Mouse (Mus musculus): Measurements from ENCODE around the gene Fam214a.
"Not testable (repeated sequence)": the region's sequence is repeated elsewhere in the genome, so short reads cannot be mapped to it uniquely, and the experiment has no call there.

The Fam214a gene

DNA sequence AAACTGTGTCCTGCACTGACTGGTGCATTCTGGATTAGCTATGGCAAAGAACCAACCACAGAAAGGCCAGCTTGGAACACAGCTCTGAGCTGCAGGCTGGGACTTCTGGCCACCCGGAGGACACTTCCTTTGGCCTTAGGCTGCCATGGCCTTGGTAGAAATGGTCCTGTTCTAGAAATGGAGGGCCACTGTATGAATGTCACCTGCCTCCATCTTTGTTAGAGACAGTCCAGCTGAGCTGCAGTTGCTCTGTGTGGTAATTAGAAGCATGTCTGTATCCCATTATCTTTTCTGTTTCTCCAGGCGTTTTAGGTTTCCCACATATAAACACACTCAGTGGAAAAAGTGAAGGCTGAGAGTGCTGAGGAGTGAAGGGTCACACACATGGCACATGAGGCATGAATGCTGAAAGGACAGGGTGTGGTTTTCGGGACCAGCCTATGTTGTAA is 29.0 kb downstream of the Fam214a start:
- DNase-seq (ENCODE audit: low spot score), result no peak

DNA sequence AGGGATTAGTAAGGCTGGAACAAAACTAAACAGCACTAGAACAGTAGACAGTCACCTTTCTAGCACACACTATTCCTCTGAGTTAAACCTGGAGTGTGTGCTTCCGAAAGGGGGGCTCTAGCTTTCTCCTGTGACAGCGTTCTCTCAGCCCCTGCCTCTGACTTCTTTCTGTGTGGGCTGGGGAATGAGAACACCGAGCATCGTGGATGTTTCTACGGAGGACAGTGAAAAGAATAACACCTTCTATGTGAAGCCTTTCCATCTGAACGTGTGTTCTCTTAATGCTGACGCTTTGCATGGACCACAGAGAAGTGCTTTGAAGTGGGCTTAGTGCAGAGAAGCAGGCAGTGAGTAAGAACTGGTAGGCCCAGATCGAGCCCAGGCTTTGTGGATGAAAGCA is 29.5 kb downstream of the Fam214a start:
- DNase-seq (ENCODE audit: low spot score), result no peak

DNA sequence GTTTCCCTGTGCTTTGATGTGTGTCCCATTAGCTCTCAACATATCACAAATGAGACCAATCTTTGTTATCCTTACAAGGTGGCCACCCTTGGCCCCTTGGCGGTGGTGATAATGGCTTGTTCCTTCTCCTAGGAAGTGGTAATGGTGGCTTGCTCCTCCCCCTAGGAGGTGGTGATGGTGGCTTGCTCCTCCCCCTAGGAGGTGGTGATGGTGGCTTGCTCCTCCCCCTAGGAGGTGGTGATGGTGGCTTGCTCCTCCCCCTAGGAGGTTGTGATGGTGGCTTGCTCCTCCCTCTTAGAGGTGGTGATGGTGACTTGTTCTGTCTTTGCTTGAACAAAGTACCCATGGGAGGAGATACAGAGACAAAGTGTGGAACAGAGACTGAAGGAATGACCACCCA is 30.0 kb downstream of the Fam214a start:
- DNase-seq (ENCODE audit: low spot score), result not testable (repeated sequence)

DNA sequence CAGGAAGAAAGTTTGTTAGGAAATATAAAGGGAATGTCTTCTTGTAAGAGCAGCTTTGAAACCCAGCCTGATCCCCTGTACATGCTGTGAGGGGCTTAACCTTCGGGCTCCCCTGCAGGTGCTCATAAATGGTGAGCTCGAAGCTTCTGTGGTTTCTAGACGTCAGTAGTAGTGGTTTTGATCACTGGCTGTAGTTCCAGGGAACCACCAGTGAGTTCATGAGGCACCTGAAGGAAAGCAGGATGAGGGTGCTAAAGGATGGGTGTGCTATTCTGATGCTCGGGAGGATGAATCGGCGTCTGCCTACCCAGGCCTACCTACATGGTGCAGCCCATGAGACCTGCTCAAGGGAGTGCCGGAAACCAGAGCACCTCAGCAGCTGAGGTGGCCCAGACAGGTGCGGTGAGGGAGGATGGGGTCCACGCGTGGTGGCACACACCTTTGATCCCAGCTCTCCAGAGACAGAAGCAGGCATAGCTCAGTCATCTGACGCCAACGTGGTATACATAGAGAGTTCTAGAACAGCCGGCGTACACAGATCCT is 32.6 kb downstream of the Fam214a start:
- no peak for DNase-seq (ENCODE audit: low spot score)

DNA sequence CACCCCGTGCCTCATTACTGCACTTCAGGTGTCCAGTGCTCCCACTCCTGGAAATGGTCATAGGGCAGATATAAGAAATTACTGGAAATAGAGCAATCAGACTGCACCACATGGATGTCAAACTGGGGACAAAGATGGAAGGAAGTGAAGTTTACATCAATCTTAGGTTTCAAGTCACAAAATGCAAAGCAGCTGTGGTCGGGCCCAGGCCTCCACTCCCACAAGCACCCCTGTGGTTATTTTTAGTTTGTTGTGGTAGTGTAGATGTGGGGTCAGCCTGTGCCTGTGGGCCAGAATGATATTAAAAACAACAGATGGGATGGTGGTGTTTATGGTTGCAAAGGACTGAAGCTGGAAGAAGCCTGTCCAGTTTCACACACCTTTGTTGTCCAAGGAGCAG is 33.1 kb downstream of the Fam214a start:
- DNase-seq (ENCODE audit: low spot score), result no peak

DNA sequence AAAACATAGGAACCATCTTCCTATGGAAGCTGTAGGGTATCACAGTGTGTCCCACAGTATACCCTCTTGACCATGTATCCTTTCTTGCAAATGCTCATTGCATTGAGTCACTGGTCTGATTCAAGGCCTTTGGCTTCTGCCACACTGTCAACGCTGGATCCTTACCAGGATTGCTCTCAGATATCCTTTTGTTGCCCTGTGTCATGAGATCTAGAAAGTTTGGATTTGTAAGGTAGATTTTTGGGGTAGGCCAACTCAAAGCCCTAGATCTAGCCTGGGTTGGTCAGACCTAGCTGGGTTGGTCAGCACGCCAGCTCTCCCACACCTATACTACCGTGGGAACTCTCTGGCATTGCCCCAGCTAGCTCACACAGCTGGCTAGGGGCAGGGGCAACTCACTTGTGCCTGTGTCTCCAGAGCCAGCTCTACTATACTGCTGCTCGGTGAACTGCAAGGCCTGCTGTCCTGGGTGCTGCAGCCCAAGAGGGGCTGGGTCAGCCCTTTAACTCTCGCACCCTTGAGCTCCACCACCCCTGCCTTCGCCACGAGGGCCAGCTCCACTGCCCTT is 36.3 kb downstream of the Fam214a start:
- DNase-seq (ENCODE audit: low spot score), result no peak

DNA sequence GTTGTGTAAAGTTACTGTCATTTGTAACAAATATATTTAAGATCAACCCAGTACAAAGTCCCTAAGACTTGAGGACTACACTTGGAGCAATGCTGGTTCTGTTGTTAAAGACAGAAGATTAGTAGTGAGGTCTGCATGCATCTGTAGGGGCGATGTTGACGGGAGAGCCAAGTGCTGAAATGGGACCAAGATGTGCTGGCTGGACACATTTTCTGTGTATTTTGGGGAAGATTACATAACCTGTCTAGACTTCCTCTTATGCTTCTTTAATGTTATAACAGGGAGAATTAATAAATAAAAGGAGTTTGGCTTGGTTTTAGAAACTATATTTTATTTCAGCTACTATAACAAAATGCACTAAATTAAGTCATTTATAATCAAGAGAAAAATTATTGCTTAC is 37.3 kb downstream of the Fam214a start:
- DNase-seq (ENCODE audit: low spot score), result no peak

DNA sequence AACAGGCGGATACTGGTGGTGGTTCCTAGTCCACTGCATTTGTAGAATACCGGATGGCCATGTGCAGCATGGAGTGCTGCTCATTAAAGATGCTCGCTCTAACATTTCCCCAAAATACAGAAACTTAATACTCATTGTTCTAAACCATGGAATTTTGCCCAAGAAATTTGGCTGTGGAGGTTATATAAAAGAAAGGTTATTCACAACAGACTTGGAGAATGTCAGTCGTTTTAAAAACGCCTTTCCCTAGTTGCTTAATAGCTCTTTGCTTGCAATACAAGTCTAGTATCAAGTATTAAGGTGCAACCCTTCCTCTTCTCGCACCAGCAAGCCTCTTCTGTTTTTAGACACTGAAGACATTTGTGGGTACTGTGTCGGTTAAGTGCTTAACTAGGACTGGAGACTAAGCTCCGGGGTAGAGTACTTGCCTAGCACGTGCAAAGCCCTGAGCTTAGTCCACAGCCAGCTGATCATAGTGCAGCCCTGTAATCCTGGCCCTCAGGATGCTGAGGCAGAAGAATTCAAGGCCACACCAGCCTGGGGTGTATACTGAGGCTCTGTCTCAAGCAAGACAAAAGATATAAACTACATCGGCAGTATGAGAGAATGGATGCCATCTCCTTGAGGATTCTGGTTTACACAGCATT is 42.0 kb downstream of the Fam214a start:
- no peak for DNase-seq (ENCODE audit: low spot score)

DNA sequence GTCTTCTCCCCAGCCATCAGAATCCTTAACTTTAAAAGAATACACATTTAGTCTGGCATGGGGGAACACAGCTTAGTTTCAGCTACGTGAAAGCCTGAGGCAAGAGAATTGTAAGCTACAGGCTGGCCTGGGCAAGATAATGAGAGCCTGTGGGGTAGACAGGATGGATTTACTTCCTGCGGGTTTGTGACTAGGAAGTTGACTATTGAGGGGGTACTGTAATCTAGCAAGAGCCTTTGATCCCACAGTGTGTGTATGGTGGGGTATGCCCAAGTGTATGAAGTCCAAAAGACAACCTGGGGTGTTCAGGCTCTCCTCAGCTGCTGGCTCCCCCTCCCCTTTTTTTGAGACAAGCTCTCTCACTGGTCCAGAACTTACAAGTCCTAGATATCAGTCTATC is 43.7 kb downstream of the Fam214a start:
- DNase-seq (ENCODE audit: low spot score), result no peak

DNA sequence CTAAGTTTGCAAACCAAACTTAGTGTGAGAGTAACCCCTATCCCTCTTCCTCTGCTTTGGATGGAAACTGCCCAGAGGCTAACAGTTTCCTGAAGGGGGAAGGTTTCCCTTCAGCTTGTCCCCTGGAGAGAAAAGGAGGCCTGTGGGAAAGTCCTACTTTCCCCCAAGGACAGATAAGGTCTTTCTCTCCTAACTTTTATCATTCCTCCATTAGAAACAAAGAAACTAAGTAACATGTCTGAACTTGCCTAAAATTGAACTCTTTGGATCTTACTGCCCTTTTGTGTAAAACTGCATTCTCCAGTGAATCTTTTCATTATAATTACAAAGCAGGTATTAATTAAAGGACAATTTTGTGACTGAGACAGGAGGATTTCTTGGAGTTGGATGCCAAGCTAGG is 45.3 kb downstream of the Fam214a start:
- DNase-seq (ENCODE audit: low spot score), result no peak

DNA sequence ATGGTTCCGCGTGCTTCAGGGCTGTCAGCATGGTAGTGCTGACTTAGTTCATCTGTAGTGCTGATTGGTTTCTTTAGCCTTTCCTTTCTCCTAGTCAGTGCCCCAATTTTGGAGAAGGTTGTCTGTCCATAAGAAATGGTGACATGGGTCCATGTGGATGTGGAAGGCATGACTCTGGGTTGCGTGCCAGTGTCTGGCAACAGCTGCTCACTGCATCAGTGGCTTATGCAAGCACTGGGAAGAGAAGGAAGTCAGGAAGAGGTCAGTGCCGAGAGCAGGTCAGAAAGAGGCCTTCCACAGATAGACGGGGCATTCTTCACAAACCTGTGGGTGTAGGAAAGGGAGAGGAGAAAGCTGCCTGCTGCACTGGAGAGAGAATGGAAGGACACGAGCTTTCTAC is 48.3 kb downstream of the Fam214a start:
- DNase-seq (ENCODE audit: low spot score), result no peak

DNA sequence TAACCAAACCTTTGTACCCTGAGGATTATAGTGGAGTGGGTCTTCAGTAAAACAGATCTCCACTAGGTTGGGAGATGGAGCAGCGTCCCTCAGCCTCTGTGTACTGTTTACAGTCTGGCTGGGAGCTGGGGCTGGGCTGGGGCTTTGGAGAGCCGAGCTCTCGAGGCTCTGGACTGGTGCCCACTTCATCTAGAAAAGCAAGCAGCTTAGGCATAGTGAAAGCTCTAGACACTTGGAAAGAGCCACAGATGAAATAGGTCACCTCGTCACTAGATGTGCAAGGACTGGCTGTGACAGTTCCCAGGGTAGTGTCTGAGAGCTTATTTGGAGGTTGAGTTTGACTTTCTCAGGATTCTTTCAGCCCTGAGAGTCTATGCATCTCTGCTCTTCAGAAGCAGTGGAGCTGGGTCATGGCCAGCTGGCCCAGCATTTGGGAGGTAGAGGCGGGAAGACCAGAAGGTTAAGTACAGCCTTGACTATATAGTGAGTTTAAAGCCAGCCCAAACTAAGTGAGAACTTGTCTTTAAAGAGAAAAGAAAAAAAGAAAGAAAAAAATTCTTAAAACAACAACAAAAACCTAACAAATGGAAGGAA is 49.0 kb downstream of the Fam214a start:
- no peak for DNase-seq (ENCODE audit: low spot score)

DNA sequence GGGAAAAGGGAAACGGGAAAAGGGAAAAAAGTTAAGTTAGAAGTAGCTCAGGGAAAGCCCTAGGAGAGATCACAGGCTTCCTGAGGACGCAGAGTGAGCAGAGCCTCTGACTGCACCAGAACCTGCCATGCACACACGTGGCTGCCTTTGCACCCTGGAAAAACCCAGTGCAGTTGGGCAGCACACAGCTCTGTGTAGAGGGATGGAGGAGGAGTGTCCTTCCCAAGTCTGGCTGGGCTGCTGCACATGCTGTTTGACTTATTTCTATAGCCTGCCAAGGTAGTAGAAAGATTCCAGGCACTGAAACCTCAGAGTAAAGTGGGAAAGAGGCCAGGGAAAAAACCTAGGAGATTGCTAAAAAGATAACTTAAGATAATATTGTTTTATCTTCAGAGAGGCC is 49.6 kb downstream of the Fam214a start:
- no peak for DNase-seq (ENCODE audit: low spot score)

DNA sequence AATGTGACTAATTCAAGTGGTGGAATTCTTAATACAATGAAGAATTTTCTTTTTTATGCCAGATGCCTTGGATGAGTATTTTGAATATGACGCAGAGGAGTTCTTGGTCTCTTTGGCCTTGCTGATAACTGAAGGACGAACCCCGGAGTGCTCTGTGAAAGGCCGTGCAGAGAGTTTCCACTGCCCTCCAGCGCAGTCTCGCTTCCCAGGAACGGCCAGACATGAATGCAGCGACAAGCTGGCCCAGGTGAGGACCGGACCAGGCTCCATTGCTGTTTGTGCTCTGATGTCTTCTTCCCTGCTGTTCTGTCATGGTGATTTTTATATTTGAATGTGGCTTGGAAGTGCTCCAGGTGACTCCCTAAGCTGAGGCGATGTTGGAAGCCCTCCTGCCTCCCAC is 51.5 kb downstream of the Fam214a start:
- DNase-seq (ENCODE audit: low spot score), result no peak

DNA sequence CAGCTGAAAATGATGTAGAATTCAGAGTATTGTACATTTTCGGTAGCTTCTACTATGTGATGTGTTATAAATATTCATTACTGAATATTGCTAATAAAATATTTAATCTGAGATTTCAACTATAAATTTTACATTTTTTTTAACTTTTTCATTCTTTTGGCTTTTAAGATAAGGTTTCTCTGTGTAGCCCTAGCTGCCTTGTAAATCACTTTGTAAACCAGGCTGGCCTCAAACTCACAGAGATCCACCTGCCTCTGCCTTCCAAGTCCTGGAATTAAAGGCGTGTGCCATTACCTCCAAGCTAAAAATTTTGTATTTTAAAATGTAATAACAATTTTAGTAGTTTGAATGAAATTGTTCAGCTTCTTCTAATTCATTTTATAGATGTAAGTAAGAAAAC is 63.9 kb downstream of the Fam214a start:
- no peak for DNase-seq (ENCODE audit: low spot score)

DNA sequence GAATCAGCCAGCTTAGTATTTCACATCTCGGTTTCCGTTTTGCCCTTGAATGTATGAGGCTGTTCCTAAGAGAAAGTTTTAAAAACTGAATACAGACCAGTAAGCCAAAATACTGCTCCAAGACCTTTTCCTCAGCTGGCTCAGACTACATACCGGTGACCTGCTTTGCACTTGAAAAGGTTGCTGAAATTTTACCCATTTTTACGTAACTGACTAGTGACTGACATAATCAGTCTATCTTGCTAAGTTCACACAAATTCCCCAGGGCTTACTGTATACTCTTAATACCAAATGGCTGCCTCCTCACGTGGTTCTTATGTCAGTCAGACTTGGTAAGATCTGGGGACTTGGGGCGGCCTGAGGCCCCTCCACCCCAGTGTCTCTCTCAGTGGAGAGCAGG is 66.5 kb downstream of the Fam214a start:
- DNase-seq (ENCODE audit: low spot score), result no peak

DNA sequence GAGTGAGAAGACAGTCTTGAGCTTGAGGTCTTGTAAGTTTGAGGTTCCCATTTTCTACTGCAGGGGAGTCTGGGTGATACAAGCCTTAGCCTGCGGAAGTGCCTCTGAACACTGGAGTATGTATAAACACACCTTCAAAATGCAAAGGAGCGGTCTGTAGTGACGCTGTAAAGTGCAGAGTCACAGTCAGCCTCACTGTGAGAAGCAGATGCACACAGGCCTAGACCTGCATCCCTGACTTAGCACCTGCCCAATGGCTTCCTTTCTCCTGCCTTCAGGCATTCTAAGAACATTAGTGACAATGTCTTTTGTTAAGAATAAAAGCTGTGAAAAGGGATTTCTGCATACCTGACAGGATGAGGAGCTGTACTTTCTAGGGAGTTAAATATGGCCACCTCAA is 66.9 kb downstream of the Fam214a start:
- DNase-seq (ENCODE audit: low spot score), result no peak

DNA sequence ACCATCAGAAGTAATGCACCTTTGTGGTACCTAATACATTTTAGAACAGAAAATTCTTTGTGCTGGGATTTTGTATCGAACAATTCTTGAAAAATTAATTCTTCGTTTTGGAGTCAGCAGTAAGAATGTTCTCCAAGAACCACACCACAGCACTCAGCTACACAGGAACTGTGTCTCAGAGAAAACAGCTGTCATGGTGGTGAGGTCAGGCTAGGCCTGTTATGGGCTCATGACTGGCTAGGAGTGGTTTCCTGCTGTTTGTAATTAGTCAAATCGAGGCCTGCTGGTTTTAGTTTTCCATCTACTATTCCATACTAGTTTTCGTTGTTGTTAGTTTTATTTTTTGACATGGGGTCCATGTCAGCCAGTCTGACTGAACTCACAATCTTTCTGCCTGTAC is 67.9 kb downstream of the Fam214a start:
- no peak for DNase-seq (ENCODE audit: low spot score)

DNA sequence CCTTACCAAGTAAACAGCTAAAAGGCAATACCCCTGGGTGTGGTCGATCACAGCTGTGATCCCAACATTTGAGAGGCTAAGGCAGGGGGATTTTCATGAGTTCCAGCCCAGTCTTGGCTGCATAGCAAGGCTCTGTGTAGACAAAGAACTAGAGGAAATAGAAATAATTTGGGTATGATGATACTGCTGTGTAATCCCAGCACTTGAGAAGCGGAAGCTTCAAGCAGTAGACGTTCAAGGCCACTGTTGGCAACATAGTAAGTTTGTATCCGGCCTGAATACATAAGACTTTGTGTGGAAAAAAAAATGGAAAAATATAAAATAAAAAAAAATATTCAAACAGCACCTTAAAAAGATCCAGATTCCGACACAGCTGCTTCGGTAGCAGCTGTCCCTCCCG is 69.9 kb downstream of the Fam214a start:
- no peak for DNase-seq (ENCODE audit: low spot score)

DNA sequence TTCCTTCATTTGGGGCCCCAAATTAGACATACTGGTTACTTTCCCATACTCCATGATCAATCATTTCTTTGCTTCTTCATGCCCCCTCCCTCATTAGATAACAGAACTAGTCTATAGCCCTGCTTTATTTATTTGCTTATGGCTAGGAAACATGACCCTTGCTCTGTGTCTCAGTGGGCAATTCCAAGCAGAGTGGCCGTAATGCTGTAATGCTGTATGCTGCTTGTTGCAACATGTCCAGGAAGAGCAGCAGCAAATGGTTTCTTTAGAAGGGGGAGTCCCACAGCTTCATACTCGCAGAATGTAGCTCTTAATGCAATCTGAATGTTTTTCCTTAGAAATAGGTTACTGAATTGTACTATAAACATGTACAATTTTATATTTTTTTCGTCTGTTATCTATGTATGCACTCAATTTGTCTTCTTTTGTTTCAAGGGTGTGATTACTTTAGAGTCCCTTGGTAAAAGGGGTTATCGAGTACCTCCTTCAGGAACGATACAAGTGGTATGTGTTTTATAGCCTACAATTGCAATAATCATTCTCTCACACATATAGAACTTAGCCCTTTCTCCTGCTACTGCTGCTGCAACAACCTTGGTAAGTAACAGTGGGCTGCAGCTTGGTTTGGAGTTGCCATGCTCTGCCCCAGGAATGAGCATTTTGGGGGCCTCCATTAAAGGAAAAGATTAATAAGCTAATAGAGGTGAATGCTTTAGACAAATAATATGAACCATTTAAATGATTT is 70.6 kb downstream of the Fam214a start:
- DNase-seq (ENCODE audit: low spot score), result no peak

DNA sequence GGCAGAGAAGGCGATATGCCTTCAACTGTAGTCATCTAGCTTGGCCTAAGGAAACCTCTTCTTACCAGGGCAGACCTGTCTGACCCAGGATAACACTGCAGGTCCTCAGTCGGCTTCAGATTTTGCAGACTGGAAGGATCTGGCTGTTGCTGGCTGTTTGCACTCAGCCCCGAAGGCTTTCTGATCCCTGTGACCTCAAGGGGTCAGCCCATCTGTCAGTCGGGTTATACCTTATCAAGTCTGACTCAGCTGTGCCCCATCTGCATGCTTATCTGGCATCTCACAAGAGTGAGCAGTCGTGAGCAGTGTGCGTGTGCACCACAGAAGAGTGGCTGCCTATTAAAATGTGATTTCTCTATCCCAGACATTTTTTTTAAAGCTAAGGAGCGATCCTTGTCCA is 71.4 kb downstream of the Fam214a start:
- no peak for DNase-seq (ENCODE audit: low spot score)

DNA sequence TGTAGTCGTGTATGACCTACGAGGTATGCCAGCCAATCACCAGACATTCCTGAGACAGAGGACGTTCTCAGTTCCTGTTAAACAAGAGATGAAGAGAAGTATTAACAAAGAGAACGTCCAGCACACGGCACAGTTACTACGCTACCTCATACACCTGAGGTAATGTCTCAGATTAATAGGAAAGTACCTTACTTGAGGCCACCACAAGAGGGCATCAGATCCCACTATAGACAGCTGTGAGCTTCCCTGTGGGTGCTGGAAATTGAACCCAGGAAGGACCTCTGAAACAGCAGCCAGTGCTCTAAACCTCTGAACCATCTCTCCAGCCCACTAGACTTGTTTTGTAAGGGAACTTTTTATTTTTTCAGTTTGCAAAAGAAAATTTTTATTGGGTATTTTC is 73.0 kb downstream of the Fam214a start:
- no peak for DNase-seq (ENCODE audit: low spot score)

DNA sequence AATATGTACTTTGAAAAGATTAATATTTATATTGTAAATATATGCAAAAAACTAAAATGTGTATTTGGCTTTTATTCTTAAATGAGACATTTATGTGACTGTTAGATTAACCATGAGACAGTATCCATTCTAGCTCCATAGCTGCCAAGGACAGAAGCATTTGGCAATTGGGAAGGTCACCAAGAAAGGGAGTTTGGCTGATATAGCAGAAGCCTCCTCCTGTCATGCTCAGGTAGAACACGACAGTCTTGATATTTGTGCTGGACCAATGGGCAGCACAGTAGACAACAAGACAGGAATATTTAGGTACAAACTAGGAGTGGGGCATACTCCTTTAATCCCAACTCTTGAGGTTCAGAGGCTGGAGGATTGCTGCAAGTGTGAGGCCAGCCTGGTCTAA is 79.7 kb downstream of the Fam214a start:
- no peak for DNase-seq (ENCODE audit: low spot score)
